Mouse (Mus musculus) urinary bladder, postnatal 14 days (tissue): ENCODE data around the gene Rai1.
A peak's percentile ranks its signal among the peaks of the same experiment; 100 is the strongest.

Experiments
- DNase-seq: peaks from one replicate; pipeline ENCODE4 v3.0.0; 2021; ENCODE audit warnings: low spot score

Rai1 gene

GRCm38 (mm10) chr11:60163362-60163761, 58.5 kb downstream of the Rai1 start:
- DNase-seq, result no peak

GRCm38 (mm10) chr11:60164450-60164849, 59.6 kb downstream of the Rai1 start:
- DNase-seq, result no peak

- no peak for DNase-seq
These were observed 60.3 kb downstream of the Rai1 start for GRCm38 (mm10) chr11:60165076-60165475.

GRCm38 (mm10) chr11:60168780-60169179, 64.0 kb downstream of the Rai1 start:
- no peak for DNase-seq

GRCm38 (mm10) chr11:60172074-60172473, 67.3 kb downstream of the Rai1 start:
- DNase-seq, result no peak

GRCm38 (mm10) chr11:60173606-60174184, 68.9 kb downstream of the Rai1 start:
- no peak for DNase-seq

GRCm38 (mm10) chr11:60175371-60176181, 70.8 kb downstream of the Rai1 start:
- peak; percentile 53 for DNase-seq

GRCm38 (mm10) chr11:60176182-60176974, 71.6 kb downstream of the Rai1 start:
- DNase-seq, result peak; percentile 48

GRCm38 (mm10) chr11:60176975-60177657, 72.3 kb downstream of the Rai1 start:
- DNase-seq, result no peak

GRCm38 (mm10) chr11:60178005-60178404, 73.2 kb downstream of the Rai1 start:
- no peak for DNase-seq

- DNase-seq, result peak; percentile 75
These were observed 73.7 kb downstream of the Rai1 start for GRCm38 (mm10) chr11:60178506-60178905.

- peak; percentile 50 for DNase-seq
These were observed 77.4 kb downstream of the Rai1 start for GRCm38 (mm10) chr11:60182116-60182670.

GRCm38 (mm10) chr11:60182741-60183140, 77.9 kb downstream of the Rai1 start:
- DNase-seq, result no peak

GRCm38 (mm10) chr11:60184346-60185325, 79.8 kb downstream of the Rai1 start:
- no peak for DNase-seq

- no peak for DNase-seq
These were observed 80.8 kb downstream of the Rai1 start for GRCm38 (mm10) chr11:60185396-60186231.

- no peak for DNase-seq
These were observed 82.3 kb downstream of the Rai1 start for GRCm38 (mm10) chr11:60187070-60187469.

- DNase-seq, result no peak
These were observed 83.6 kb downstream of the Rai1 start for GRCm38 (mm10) chr11:60188275-60188853.

GRCm38 (mm10) chr11:60189501-60190040, 84.8 kb downstream of the Rai1 start:
- no peak for DNase-seq

- no peak for DNase-seq
These were observed 85.3 kb downstream of the Rai1 start for GRCm38 (mm10) chr11:60190055-60190641.
